Mouse (Mus musculus) layer of hippocampus, adult 11-12 months (tissue): Measurements from ENCODE around the gene Sox6.

ENCODE experiments used
- DNase-seq: peaks from one replicate; pipeline ENCODE4 v3.0.0; 2022; ENCODE audit warnings: low spot score

The Sox6 gene

GRCm38 (mm10) chr7:115477763-115478162 is 560.8 kb downstream of the Sox6 start:
- DNase-seq = no peak

- DNase-seq = no peak
Measured at GRCm38 (mm10) chr7:115476881-115477665, 561.5 kb downstream of the Sox6 start.

- DNase-seq = no peak
Measured at GRCm38 (mm10) chr7:115475176-115475575, 563.4 kb downstream of the Sox6 start.

GRCm38 (mm10) chr7:115474115-115474514 is 564.5 kb downstream of the Sox6 start:
- DNase-seq = no peak

- no peak for DNase-seq
Measured at GRCm38 (mm10) chr7:115472850-115473249, 565.7 kb downstream of the Sox6 start.

GRCm38 (mm10) chr7:115471521-115471920 is 567.1 kb downstream of the Sox6 start:
- DNase-seq = no peak

- no peak for DNase-seq
Measured at GRCm38 (mm10) chr7:115466811-115467210, 571.8 kb downstream of the Sox6 start.

GRCm38 (mm10) chr7:115463367-115463766 is 575.2 kb downstream of the Sox6 start:
- DNase-seq = no peak

- DNase-seq = no peak
Measured at GRCm38 (mm10) chr7:115462276-115462675, 576.3 kb downstream of the Sox6 start.

GRCm38 (mm10) chr7:115454988-115455387 is 583.6 kb downstream of the Sox6 start:
- DNase-seq = no peak

- no peak for DNase-seq
Measured at GRCm38 (mm10) chr7:115453713-115454073, 584.9 kb downstream of the Sox6 start.

- no peak for DNase-seq
Measured at GRCm38 (mm10) chr7:115453042-115453712, 585.4 kb downstream of the Sox6 start.

GRCm38 (mm10) chr7:115450431-115451195 is 588.0 kb downstream of the Sox6 start:
- no peak for DNase-seq

- no peak for DNase-seq
Measured at GRCm38 (mm10) chr7:115448403-115449025, 590.1 kb downstream of the Sox6 start.

GRCm38 (mm10) chr7:115447091-115447490 is 591.5 kb downstream of the Sox6 start:
- DNase-seq = peak; percentile 8

- no peak for DNase-seq
Measured at GRCm38 (mm10) chr7:115446481-115447016, 592.0 kb downstream of the Sox6 start.

- peak; percentile 24 for DNase-seq
Measured at GRCm38 (mm10) chr7:115426161-115426982, 612.2 kb downstream of the Sox6 start.

GRCm38 (mm10) chr7:115422828-115423227 is 615.8 kb downstream of the Sox6 start:
- DNase-seq = no peak

GRCm38 (mm10) chr7:115420960-115421359 is 617.6 kb downstream of the Sox6 start:
- DNase-seq = no peak
